Mouse (Mus musculus): ENCODE measurements around the gene Olfr57. TPM values are rescaled to one million over a fixed set of nuclear protein-coding genes. Genes with fewer than 3 reads are reported as not detected.
"Not testable (repeated sequence)": the region's sequence is repeated elsewhere in the genome, so short reads cannot be mapped to it uniquely, and the experiment has no call there.

The Olfr57 gene
- 0.15 and 0.65 TPM in 2 replicates for polyA plus RNA-seq (2015; fragmentation: Nextera tagmentation; extraction: Ambion mirVana)

DNA sequence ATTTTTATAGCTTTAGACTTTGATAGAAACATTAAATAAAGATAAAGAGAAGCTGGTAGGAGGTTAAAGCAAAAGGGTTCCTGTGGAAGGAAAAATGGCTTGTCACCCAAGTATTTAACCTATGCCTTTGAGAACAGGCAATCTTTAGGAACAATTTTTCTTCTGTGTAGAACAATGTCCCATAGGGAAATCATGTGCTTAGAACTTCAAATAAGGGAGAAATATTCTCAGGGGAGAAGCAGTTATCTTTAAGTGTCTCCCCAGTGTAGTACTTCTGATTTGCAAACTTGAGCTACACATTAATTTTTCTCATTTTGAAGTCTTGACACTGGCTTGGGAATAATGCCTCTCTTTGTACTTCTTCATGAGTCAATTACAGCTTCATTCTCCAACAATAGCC is at the start of gene Olfr57:
TSS of gene Olfr57 (plus strand) at position 301 of the 400 bp plus-strand sequence.
- no peak for ATAC-seq
- Histone ChIP-seq H3K27ac (ENCODE audit: low read length) (no peak within 1 kb of the TSS), H3K27me3 (replicated peaks; ENCODE audit: control insufficient read depth, insufficient read depth, low read length) (no peaks in the 10 kb centered on the region), H3K4me1 (replicated peaks; ENCODE audit: control insufficient read depth, insufficient read depth, low read length) (no peaks in the 10 kb centered on the region), H3K36me3 (ENCODE audit: control insufficient read depth, insufficient read depth) (no peaks in the 10 kb centered on the region), H3K9ac (replicated peaks; ENCODE audit: low read depth, low read length) (no peak within 1 kb of the TSS), H3K9me3 (ENCODE audit: control insufficient read depth, low read length) (peaks cover 3% of the 10 kb centered on the region; the same call in 1 of the 2 replicates), H3K4me3 (replicated peaks; ENCODE audit: low read length) (no peak within 1 kb of the TSS), H3K4me2 (ENCODE audit: low read length) (no peak within 1 kb of the TSS)

DNA sequence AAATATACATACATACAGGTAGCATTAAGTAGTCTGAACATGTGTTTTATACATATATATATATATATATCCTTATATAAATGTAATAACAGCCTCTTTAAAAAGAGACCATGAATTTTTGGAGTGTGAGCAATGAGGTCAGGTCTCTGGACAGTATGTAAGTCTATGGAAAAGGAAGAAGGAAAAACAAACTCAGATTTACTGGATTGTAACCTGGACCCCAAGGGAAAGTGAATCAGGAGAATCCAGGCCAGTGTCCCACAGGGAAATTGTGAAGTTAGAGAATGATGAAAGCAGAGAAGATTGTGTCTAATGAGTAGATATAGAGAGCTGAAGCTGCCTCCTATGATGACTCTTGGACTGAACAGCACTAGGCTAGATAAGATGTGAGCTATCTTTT is 47.8 kb upstream of the Olfr57 start, which contains the start of gene Olfr1352:
TSS of gene Olfr1352 (plus strand) at position 301 of the 400 bp plus-strand sequence.
- H3K4me2 ChIP-seq (ENCODE audit: low read length) = no peak within 1 kb of the TSS
- no peaks in the 10 kb centered on the region for H3K36me3 ChIP-seq (ENCODE audit: control insufficient read depth, insufficient read depth)
- no peaks in the 10 kb centered on the region for H3K27me3 ChIP-seq (replicated peaks; ENCODE audit: control insufficient read depth, insufficient read depth, low read length)
- no peak for ATAC-seq
- H3K4me3 ChIP-seq (replicated peaks; ENCODE audit: low read length) = no peak within 1 kb of the TSS
- H3K4me1 ChIP-seq (replicated peaks; ENCODE audit: control insufficient read depth, insufficient read depth, low read length) = no peaks in the 10 kb centered on the region
- H3K9ac ChIP-seq (replicated peaks; ENCODE audit: low read depth, low read length) = no peak within 1 kb of the TSS
- H3K27ac ChIP-seq (ENCODE audit: low read length) = no peak within 1 kb of the TSS
- no peaks in the 10 kb centered on the region for H3K9me3 ChIP-seq (ENCODE audit: control insufficient read depth, low read length)

DNA sequence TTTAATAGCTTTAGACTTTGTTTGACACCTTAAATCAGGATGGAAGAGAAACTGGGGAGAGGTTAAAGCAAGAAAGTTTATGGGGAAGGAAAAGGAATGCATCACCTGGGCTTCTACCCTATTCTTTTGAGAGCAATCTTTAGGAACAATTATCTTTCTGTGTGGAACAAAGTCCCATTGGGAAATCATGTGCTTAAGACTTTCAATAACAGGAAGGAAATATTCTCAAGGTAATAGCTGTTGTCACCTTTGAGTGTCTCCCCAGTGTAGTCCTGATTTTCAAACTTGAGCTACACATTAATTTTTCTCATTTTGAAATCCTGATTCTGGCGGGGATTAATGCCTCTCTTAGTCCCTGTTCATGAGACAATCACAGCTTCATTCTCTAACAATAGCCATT is 16.4 kb upstream of the Olfr57 start, which contains the start of gene Olfr1351:
TSS of gene Olfr1351 (plus strand) at position 301 of the 400 bp plus-strand sequence.
- no peak within 1 kb of the TSS for H3K4me3 ChIP-seq (replicated peaks; ENCODE audit: low read length)
- 58% methylated on average over 1 of the region's 1 CpGs for WGBS
- no peak for ATAC-seq
- no peaks in the 10 kb centered on the region for H3K4me1 ChIP-seq (replicated peaks; ENCODE audit: control insufficient read depth, insufficient read depth, low read length)
- no peaks in the 10 kb centered on the region for H3K9me3 ChIP-seq (ENCODE audit: control insufficient read depth, low read length)
- no peaks in the 10 kb centered on the region for H3K27me3 ChIP-seq (replicated peaks; ENCODE audit: control insufficient read depth, insufficient read depth, low read length)
- H3K9ac ChIP-seq (replicated peaks; ENCODE audit: low read depth, low read length) = no peak within 1 kb of the TSS
- no peak within 1 kb of the TSS for H3K4me2 ChIP-seq (ENCODE audit: low read length)
- H3K36me3 ChIP-seq (ENCODE audit: control insufficient read depth, insufficient read depth) = no peaks in the 10 kb centered on the region
- no peak within 1 kb of the TSS for H3K27ac ChIP-seq (ENCODE audit: low read length)

DNA sequence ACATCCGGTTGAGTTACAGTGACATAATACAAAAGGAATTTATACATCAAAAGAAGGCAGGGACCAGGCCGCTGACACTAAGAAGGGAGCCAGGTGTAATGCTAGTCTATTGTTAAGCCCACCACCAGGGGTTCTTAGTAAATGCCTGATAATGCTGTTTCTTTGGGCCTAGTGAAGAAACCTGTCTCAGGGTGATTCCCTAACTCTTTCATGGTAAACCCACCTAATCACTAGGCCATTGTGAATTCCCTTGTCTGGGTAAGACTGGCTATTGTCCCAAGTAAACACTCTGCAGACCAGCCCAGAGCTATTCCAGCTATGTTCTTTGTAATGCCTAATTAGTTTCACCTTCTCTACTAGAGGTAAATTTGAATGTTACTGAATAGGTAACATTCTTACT is 13.9 kb downstream of the Olfr57 start:
- not testable (repeated sequence) for ATAC-seq; H3K4me2 ChIP-seq (ENCODE audit: low read length); H3K4me3 ChIP-seq (replicated peaks; ENCODE audit: low read length); H3K4me1 ChIP-seq (replicated peaks; ENCODE audit: control insufficient read depth, insufficient read depth, low read length); H3K36me3 ChIP-seq (ENCODE audit: control insufficient read depth, insufficient read depth); H3K27ac ChIP-seq (ENCODE audit: low read length); H3K27me3 ChIP-seq (replicated peaks; ENCODE audit: control insufficient read depth, insufficient read depth, low read length); H3K9me3 ChIP-seq (ENCODE audit: control insufficient read depth, low read length); H3K9ac ChIP-seq (replicated peaks; ENCODE audit: low read depth, low read length)
- 80% methylated on average over 2 of the region's 2 CpGs for WGBS

DNA sequence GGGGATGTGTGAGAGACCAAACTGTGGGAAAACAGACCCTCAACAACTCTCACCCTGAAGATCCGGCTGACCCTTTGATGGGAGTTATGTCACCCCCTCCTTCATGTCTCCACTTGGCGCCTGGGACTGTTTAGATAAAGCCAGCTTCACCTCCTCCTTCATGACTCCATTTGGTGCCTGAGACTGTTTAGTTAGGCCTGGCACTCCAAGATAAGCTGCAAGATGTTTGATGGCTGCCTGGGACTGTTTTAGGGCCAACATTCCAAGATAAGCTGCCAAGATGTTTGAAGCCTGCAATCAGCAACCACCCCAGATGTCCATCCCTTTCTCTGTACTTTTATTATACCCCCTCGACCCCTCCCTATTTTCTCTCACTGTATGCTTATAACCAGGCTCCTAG is 28.8 kb downstream of the Olfr57 start:
- ATAC-seq; H3K4me3 ChIP-seq (replicated peaks; ENCODE audit: low read length); H3K27me3 ChIP-seq (replicated peaks; ENCODE audit: control insufficient read depth, insufficient read depth, low read length); H3K4me2 ChIP-seq (ENCODE audit: low read length); H3K9ac ChIP-seq (replicated peaks; ENCODE audit: low read depth, low read length); H3K27ac ChIP-seq (ENCODE audit: low read length); H3K4me1 ChIP-seq (replicated peaks; ENCODE audit: control insufficient read depth, insufficient read depth, low read length): not testable (repeated sequence)
- WGBS = 97% methylated on average over 3 of the region's 3 CpGs
- Histone ChIP-seq H3K9me3 (ENCODE audit: control insufficient read depth, low read length) (peaks cover 15% of the 10 kb centered on the region), H3K36me3 (ENCODE audit: control insufficient read depth, insufficient read depth) (peaks cover 28% of the 10 kb centered on the region)

Other genes with a start within 250 kb of the Olfr57 start
- 5.4 and 7.4 TPM in 2 replicates for gene Slc1a6, start 248.2 kb upstream of the Olfr57 start, polyA plus RNA-seq (2015; fragmentation: Nextera tagmentation; extraction: Ambion mirVana)
- not detected in 2 replicates for gene Olfr1356, start 176.6 kb upstream of the Olfr57 start, polyA plus RNA-seq (2015; fragmentation: Nextera tagmentation; extraction: Ambion mirVana)
- not detected in 2 replicates for gene Olfr1355, start 153.2 kb upstream of the Olfr57 start, polyA plus RNA-seq (2015; fragmentation: Nextera tagmentation; extraction: Ambion mirVana)
- not detected in 2 replicates for gene Olfr1354, start 115.6 kb upstream of the Olfr57 start, polyA plus RNA-seq (2015; fragmentation: Nextera tagmentation; extraction: Ambion mirVana)
- not detected in 2 replicates for gene Olfr8, start 78.1 kb upstream of the Olfr57 start, polyA plus RNA-seq (2015; fragmentation: Nextera tagmentation; extraction: Ambion mirVana)
- gene Olfr1353, start 65.4 kb upstream of the Olfr57 start, polyA plus RNA-seq (2015; fragmentation: Nextera tagmentation; extraction: Ambion mirVana) = not detected in 2 replicates
- not detected in 2 replicates for gene Olfr1352, start 47.7 kb upstream of the Olfr57 start, polyA plus RNA-seq (2015; fragmentation: Nextera tagmentation; extraction: Ambion mirVana)
- not detected in 2 replicates for gene Olfr1351, start 16.3 kb upstream of the Olfr57 start, polyA plus RNA-seq (2015; fragmentation: Nextera tagmentation; extraction: Ambion mirVana)
- gene 2610008E11Rik, start 68.9 kb downstream of the Olfr57 start, polyA plus RNA-seq (2015; fragmentation: Nextera tagmentation; extraction: Ambion mirVana) = 59.6 and 65.9 TPM in 2 replicates
- gene Vmn2r80, start 120.0 kb downstream of the Olfr57 start, polyA plus RNA-seq (2015; fragmentation: Nextera tagmentation; extraction: Ambion mirVana) = not detected in 2 replicates
- gene Vmn2r81, start 219.0 kb downstream of the Olfr57 start, polyA plus RNA-seq (2015; fragmentation: Nextera tagmentation; extraction: Ambion mirVana) = not detected in 2 replicates

Data from forebrain, embryonic 16.5 days (tissue).